In the genomic region with DNA sequence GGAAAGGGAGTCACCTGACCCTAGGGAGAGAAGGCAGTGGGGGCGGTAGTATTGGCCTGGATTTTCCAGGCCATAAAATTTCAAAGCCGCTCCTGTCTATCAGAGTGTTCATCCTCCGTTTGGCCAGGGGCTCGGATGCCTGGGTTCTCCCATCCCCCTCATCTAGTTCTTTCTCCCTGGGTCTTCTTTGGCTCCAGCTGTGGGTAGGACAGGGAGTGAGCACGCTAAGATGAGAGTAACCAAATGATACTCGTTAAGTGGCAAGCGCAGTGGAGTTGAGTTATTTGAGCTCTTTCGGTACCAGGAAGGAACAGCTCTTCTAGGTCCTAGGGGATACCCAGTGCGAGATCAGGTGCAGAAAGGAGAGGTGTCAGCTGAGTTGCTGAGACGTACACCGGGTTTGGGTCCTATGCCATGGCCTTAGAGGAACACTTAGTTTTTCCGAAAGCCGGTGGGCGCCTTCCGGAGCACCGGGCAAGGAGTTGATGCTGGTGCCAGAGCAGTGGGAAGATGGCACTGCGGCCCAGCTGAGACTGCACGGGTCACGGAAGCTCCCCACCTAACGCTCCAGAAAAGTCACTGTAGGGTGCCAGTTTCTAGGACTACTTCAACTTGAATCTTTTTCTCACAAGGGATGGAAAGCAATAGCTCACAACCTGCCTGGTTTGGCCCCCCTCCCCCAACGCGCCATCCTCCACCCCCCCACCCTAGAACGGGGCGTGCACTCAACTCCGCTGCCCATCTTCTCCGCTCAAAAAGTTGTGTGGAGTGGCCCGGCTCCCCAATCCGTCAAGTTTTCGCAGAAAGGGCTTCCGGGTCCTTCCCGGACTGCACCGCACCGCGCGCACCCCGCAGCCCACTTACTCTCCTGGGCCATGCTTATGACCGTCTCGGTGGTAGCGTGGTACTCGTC, we compare ENCODE assay signal across 8 mouse cellular contexts. TPM values are rescaled to one million over a fixed set of nuclear protein-coding genes. Genes with fewer than 3 reads are reported as not detected.
DNase-seq lines count a peak whose midpoint lies in the region; ATAC-seq and TF ChIP-seq lines count a peak whose summit lies in the region.

No protein-coding gene starts in this region.

- under 1% methylated on average over 40 of the region's 40 CpGs for whole genome bisulfite sequencing in heart, embryonic 10.5 days
- 3% methylated on average over 40 of the region's 40 CpGs for WGBS in forebrain, postnatal 0 days
- 2% methylated on average over 40 of the region's 40 CpGs for WGBS in liver, embryonic 14.5 days (ENCODE audit: insufficient replicate concordance)
- under 1% methylated on average over 40 of the region's 40 CpGs for WGBS in stomach, embryonic 14.5 days

- ATAC-seq in forebrain, postnatal 0 days = no peak; the same call in 1 of the 2 replicates
- no peak for ATAC-seq in liver, embryonic 14.5 days (ENCODE audit: insufficient read depth)
- ATAC-seq in stomach, embryonic 14.5 days (ENCODE audit: insufficient number of reproducible peaks, insufficient read depth, low FRiP score, low read depth) = no peak

- H3K36me3 ChIP-seq in heart, embryonic 10.5 days = peaks cover 21% of the 10 kb centered on the region; the same call in 1 of the 2 replicates
- H3K36me3 ChIP-seq in ES-E14 (ENCODE audit: control insufficient read depth, insufficient read depth, low read length, poor library complexity, severe bottlenecking) = peaks cover 5% of the 10 kb centered on the region; the same call in 1 of the 2 replicates
- H3K36me3 ChIP-seq in forebrain, postnatal 0 days (ENCODE audit: insufficient read depth) = peaks cover 7% of the 10 kb centered on the region; the same call in 1 of the 2 replicates
- no peaks in the 10 kb centered on the region for H3K36me3 ChIP-seq in liver, embryonic 14.5 days (replicated peaks; ENCODE audit: control insufficient read depth, insufficient read depth, low read depth)
- H3K36me3 ChIP-seq in stomach, embryonic 14.5 days (ENCODE audit: control insufficient read depth, insufficient read depth, low read length) = peaks cover 7% of the 10 kb centered on the region; the same call in 1 of the 2 replicates

- H3K27me3 ChIP-seq in heart, embryonic 10.5 days (ENCODE audit: insufficient read depth, poor library complexity, severe bottlenecking) = peaks cover 5% of the 10 kb centered on the region; the same call in 1 of the 2 replicates
- H3K27me3 ChIP-seq in forebrain, postnatal 0 days (ENCODE audit: insufficient read depth, low read length) = no peaks in the 10 kb centered on the region
- H3K27me3 ChIP-seq in liver, embryonic 14.5 days (ENCODE audit: control insufficient read depth, insufficient read depth, low read length) = peaks cover 57% of the 10 kb centered on the region
- no peaks in the 10 kb centered on the region for H3K27me3 ChIP-seq in stomach, embryonic 14.5 days (ENCODE audit: control insufficient read depth, insufficient read depth, low read length)

- peak overlapping the region; percentile 82 for H3K4me2 ChIP-seq in forebrain, postnatal 0 days (ENCODE audit: low read depth)
- H3K4me2 ChIP-seq in liver, embryonic 14.5 days (ENCODE audit: low read depth) = peak overlapping the region; percentile 67
- peak overlapping the region; percentile 97 for H3K4me2 ChIP-seq in stomach, embryonic 14.5 days (replicated peaks; ENCODE audit: low read depth, low read length)

- peak overlapping the region; percentile 72 for H3K9ac ChIP-seq in ES-E14 (ENCODE audit: insufficient read depth, low read depth, low read length, poor library complexity, severe bottlenecking)
- peak overlapping the region; percentile 72 for H3K9ac ChIP-seq in forebrain, postnatal 0 days
- no peak overlapping the region for H3K9ac ChIP-seq in liver, embryonic 14.5 days (replicated peaks)
- H3K9ac ChIP-seq in stomach, embryonic 14.5 days (replicated peaks; ENCODE audit: low read depth, low read length) = peak overlapping the region; percentile 69

- H3K27ac ChIP-seq in heart, embryonic 10.5 days = peak overlapping the region; percentile 90
- no peak overlapping the region for H3K27ac ChIP-seq in ES-E14 (ENCODE audit: insufficient read depth, low read depth, low read length, poor library complexity, severe bottlenecking)
- H3K27ac ChIP-seq in forebrain, postnatal 0 days (ENCODE audit: low read depth, low read length) = peak overlapping the region; percentile 89
- H3K27ac ChIP-seq in liver, embryonic 14.5 days = no peak overlapping the region
- H3K27ac ChIP-seq in stomach, embryonic 14.5 days (ENCODE audit: low read length) = peak overlapping the region; percentile 89

- in situ Hi-C loops in ES-E14 (cut with MboI; ENCODE audit: low sequenced_read_pairs in 2 of 2, unreplicated experiment in 2 of 2) = loop anchor here in 1 of 2 experiments (10.0 kb wide), 1 partner anchor 156 kb away; no protein-coding TSS in a partner anchor

- peak overlapping the region; percentile 72 for H3K4me3 ChIP-seq in heart, embryonic 10.5 days
- peak overlapping the region; percentile 84 to 85 for H3K4me3 ChIP-seq in ES-E14 (ENCODE audit: insufficient read depth in 1 of 2, low read depth in 1 of 2, low read length in 2 of 2, poor library complexity in 1 of 2, severe bottlenecking in 1 of 2)
- peak overlapping the region; percentile 86 for H3K4me3 ChIP-seq in forebrain, postnatal 0 days (ENCODE audit: low read depth, low read length)
- H3K4me3 ChIP-seq in liver, embryonic 14.5 days (ENCODE audit: insufficient read depth in 1 of 2, low read depth in 2 of 2, low read length in 2 of 2) = peak overlapping the region; percentile 43 to 57
- peak overlapping the region; percentile 67 for H3K4me3 ChIP-seq in stomach, embryonic 14.5 days (ENCODE audit: low read depth, low read length)

- peaks cover 59% of the 10 kb centered on the region for H3K4me1 ChIP-seq in heart, embryonic 10.5 days
- H3K4me1 ChIP-seq in ES-E14 (ENCODE audit: control insufficient read depth in 2 of 2, insufficient read depth in 2 of 2, low read length in 2 of 2, poor library complexity in 1 of 2) = peaks cover 6 to 20% of the 10 kb centered on the region in 2 experiments; a peak in 2 of 4 replicates
- peaks cover 18% of the 10 kb centered on the region for H3K4me1 ChIP-seq in forebrain, postnatal 0 days (ENCODE audit: insufficient read depth)
- H3K4me1 ChIP-seq in liver, embryonic 14.5 days (replicated peaks; ENCODE audit: control insufficient read depth in 2 of 2, insufficient read depth in 2 of 2, low read length in 1 of 2) = peaks cover 0 to 6% of the 10 kb centered on the region in 2 experiments; a peak in 3 of 4 replicates
- peaks cover 19% of the 10 kb centered on the region for H3K4me1 ChIP-seq in stomach, embryonic 14.5 days (ENCODE audit: control insufficient read depth, insufficient read depth, low read length)

- TF ChIP-seq EP300 in liver, embryonic 14.5 days (IDR thresholded peaks at IDR 0.05; ENCODE audit: low read depth) = no peak

- TF ChIP-seq CTCF in forebrain, postnatal 0 days (IDR thresholded peaks at IDR 0.05; ENCODE audit: low read depth) = no peak
- no peak for TF ChIP-seq CTCF in liver, embryonic 14.5 days (IDR thresholded peaks at IDR 0.05; ENCODE audit: low read depth)

- H3K9me3 ChIP-seq in heart, embryonic 10.5 days = no peaks in the 10 kb centered on the region
- no peaks in the 10 kb centered on the region for H3K9me3 ChIP-seq in ES-E14 (ENCODE audit: control insufficient read depth, insufficient read depth, low read depth, low read length)
- no peaks in the 10 kb centered on the region for H3K9me3 ChIP-seq in forebrain, postnatal 0 days (ENCODE audit: low read length)
- no peaks in the 10 kb centered on the region for H3K9me3 ChIP-seq in liver, embryonic 14.5 days (ENCODE audit: control insufficient read depth, low read length)
- no peaks in the 10 kb centered on the region for H3K9me3 ChIP-seq in stomach, embryonic 14.5 days (ENCODE audit: control insufficient read depth, low read depth, low read length)

- no peak for DNase-seq in heart, embryonic 10.5 days (ENCODE audit: low spot score)
- no peak for DNase-seq in heart, adult 9 months (ENCODE audit: low spot score in 2 of 2)
- no peak for DNase-seq in ES-E14 (ENCODE audit: low read depth, low spot score)
- no peak for DNase-seq in forebrain, postnatal 0 days
- no peak for DNase-seq in liver, embryonic 14.5 days (ENCODE audit: low read depth in 3 of 3, low spot score in 3 of 3)
- DNase-seq in frontal cortex, postnatal 36 days (ENCODE audit: low spot score in 2 of 2) = no peak
- DNase-seq in cerebellum, adult 18-20 months = no peak

RNA-seq across cellular contexts. Expression of a gene that starts 0.9 kb away (rescaled TPM):
- polyA plus RNA-seq in heart, embryonic 10.5 days (2016; fragmentation: Nextera tagmentation; extraction: Ambion mirVana) = 4.6 and 5.7 TPM in 2 replicates
- 3.1 and 4.6 TPM in 2 replicates for total RNA-seq in ES-E14 (2012; rRNA removed)
- total RNA-seq in forebrain, postnatal 0 days (2014; rRNA removed) = 15.7 and 19.1 TPM in 2 replicates
- 4.3 and 6.7 TPM in 2 replicates for polyA plus RNA-seq in forebrain, postnatal 0 days (2015; fragmentation: Nextera tagmentation; extraction: Ambion mirVana)
- 0.32 and 0.36 TPM in 2 replicates for polyA plus RNA-seq in liver, embryonic 14.5 days (2012; rRNA removed)
- polyA plus RNA-seq in liver, embryonic 14.5 days (2014; fragmentation: Nextera tagmentation; extraction: Ambion mirVana) = 0.16 and 0.23 TPM in 2 replicates
- polyA plus RNA-seq in stomach, embryonic 14.5 days (2014; fragmentation: Nextera tagmentation; extraction: Ambion mirVana) = 4.2 and 4.6 TPM in 2 replicates

RNA-seq across cellular contexts. Expression of a gene that starts 10.2 kb away (rescaled TPM):
- 313 and 322 TPM in 2 replicates for polyA plus RNA-seq in heart, embryonic 10.5 days (2016; fragmentation: Nextera tagmentation; extraction: Ambion mirVana)
- 158 and 226 TPM in 2 replicates for total RNA-seq in ES-E14 (2012; rRNA removed)
- total RNA-seq in forebrain, postnatal 0 days (2014; rRNA removed) = 11.7 and 25.2 TPM in 2 replicates
- polyA plus RNA-seq in forebrain, postnatal 0 days (2015; fragmentation: Nextera tagmentation; extraction: Ambion mirVana) = 168 and 188 TPM in 2 replicates
- polyA plus RNA-seq in liver, embryonic 14.5 days (2012; rRNA removed) = 22.5 and 29.6 TPM in 2 replicates
- polyA plus RNA-seq in liver, embryonic 14.5 days (2014; fragmentation: Nextera tagmentation; extraction: Ambion mirVana) = 73.0 and 85.0 TPM in 2 replicates
- 663 and 664 TPM in 2 replicates for polyA plus RNA-seq in stomach, embryonic 14.5 days (2014; fragmentation: Nextera tagmentation; extraction: Ambion mirVana)

RNA-seq across cellular contexts. Expression of a gene that starts 32.0 kb away (rescaled TPM):
- polyA plus RNA-seq in heart, embryonic 10.5 days (2016; fragmentation: Nextera tagmentation; extraction: Ambion mirVana) = 8.8 and 9.9 TPM in 2 replicates
- 3.9 and 6.8 TPM in 2 replicates for total RNA-seq in ES-E14 (2012; rRNA removed)
- 4.1 and 5.8 TPM in 2 replicates for total RNA-seq in forebrain, postnatal 0 days (2014; rRNA removed)
- 6.9 and 10.2 TPM in 2 replicates for polyA plus RNA-seq in forebrain, postnatal 0 days (2015; fragmentation: Nextera tagmentation; extraction: Ambion mirVana)
- 12.1 and 12.3 TPM in 2 replicates for polyA plus RNA-seq in liver, embryonic 14.5 days (2012; rRNA removed)
- polyA plus RNA-seq in liver, embryonic 14.5 days (2014; fragmentation: Nextera tagmentation; extraction: Ambion mirVana) = 13.6 and 15.8 TPM in 2 replicates
- 14.9 and 17.1 TPM in 2 replicates for polyA plus RNA-seq in stomach, embryonic 14.5 days (2014; fragmentation: Nextera tagmentation; extraction: Ambion mirVana)

RNA-seq across cellular contexts. Expression of a gene that starts 33.2 kb away (rescaled TPM):
- 182 and 194 TPM in 2 replicates for polyA plus RNA-seq in heart, embryonic 10.5 days (2016; fragmentation: Nextera tagmentation; extraction: Ambion mirVana)
- total RNA-seq in ES-E14 (2012; rRNA removed) = 71.2 and 90.0 TPM in 2 replicates
- 120 and 149 TPM in 2 replicates for total RNA-seq in forebrain, postnatal 0 days (2014; rRNA removed)
- polyA plus RNA-seq in forebrain, postnatal 0 days (2015; fragmentation: Nextera tagmentation; extraction: Ambion mirVana) = 246 and 305 TPM in 2 replicates
- 67.2 and 95.9 TPM in 2 replicates for polyA plus RNA-seq in liver, embryonic 14.5 days (2012; rRNA removed)
- 99.2 and 99.8 TPM in 2 replicates for polyA plus RNA-seq in liver, embryonic 14.5 days (2014; fragmentation: Nextera tagmentation; extraction: Ambion mirVana)
- 222 and 236 TPM in 2 replicates for polyA plus RNA-seq in stomach, embryonic 14.5 days (2014; fragmentation: Nextera tagmentation; extraction: Ambion mirVana)

RNA-seq across cellular contexts. Expression of a gene that starts 43.0 kb away (rescaled TPM):
- 1.1 and 1.3 TPM in 2 replicates for polyA plus RNA-seq in heart, embryonic 10.5 days (2016; fragmentation: Nextera tagmentation; extraction: Ambion mirVana)
- 10.1 and 17.6 TPM in 2 replicates for total RNA-seq in ES-E14 (2012; rRNA removed)
- total RNA-seq in forebrain, postnatal 0 days (2014; rRNA removed) = 7.7 and 12.7 TPM in 2 replicates
- 5.8 and 7.7 TPM in 2 replicates for polyA plus RNA-seq in forebrain, postnatal 0 days (2015; fragmentation: Nextera tagmentation; extraction: Ambion mirVana)
- polyA plus RNA-seq in liver, embryonic 14.5 days (2012; rRNA removed) = 0.09 and 0.19 TPM in 2 replicates
- 0.04 and 0.15 TPM in 2 replicates for polyA plus RNA-seq in liver, embryonic 14.5 days (2014; fragmentation: Nextera tagmentation; extraction: Ambion mirVana)
- polyA plus RNA-seq in stomach, embryonic 14.5 days (2014; fragmentation: Nextera tagmentation; extraction: Ambion mirVana) = 2.6 and 4.4 TPM in 2 replicates

Comparison
In these comparisons a context has a peak if more than half of its experiments do, and no peak if none do; other contexts are left out.
1. H3K27ac ChIP-seq: peak in heart, embryonic 10.5 days (single experiment), forebrain, postnatal 0 days (single experiment) and stomach, embryonic 14.5 days (single experiment); none in ES-E14 (single experiment) and liver, embryonic 14.5 days (single experiment).
2. Peak in every context shown above with its lines, with median percentiles within 50 percentile points of each other: H3K4me3 ChIP-seq and H3K4me2 ChIP-seq.